Mouse (Mus musculus) brain, embryonic 18.5 days (tissue): ENCODE measurements at regions not wholly inside any gene's neighbourhood (a gene's known extent, or its start where the extent isn't known, plus 50 kb on each side); places are given as distances from the start of the nearest gene placed in this dataset.
A peak's percentile ranks its signal among the peaks of the same experiment; 100 is the strongest.

Source experiments
- DNase-seq: peaks from one replicate; pipeline ENCODE4 v3.0.0-alpha.2; 2012; ENCODE audit warnings: low read depth, low spot score

DNA sequence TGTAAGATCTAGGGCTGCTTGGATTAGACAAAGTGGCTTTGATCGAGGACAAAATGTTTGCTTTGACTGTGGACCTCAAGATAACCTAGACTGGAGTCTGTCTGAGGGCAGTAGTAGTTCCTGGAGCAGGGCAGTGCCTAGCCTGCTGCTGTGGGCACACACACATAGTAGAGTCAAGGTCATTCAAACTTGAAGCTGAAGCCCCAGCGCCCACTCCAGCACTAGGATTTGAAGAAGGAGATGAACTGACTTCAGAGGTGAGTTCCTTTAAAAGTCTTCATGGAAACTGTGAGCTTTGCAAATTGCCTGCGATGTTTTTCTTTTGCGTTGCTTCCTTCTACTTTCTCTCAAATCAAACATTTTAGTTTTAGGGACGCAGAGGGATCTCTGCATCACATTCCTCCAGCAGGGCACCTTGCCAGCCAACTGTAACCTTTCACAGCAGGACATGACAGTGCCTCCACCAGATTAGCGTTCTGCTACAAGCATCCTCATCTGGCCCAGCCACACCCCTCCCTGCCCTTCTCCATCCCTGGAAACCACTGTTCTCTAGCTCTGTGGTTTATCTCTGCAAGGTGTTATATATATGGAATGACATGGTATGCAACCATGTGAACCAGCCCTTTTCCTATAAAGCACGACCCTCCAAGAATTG is 377.3 kb upstream of the Gm10131 start:
- DNase-seq, result no peak

DNA sequence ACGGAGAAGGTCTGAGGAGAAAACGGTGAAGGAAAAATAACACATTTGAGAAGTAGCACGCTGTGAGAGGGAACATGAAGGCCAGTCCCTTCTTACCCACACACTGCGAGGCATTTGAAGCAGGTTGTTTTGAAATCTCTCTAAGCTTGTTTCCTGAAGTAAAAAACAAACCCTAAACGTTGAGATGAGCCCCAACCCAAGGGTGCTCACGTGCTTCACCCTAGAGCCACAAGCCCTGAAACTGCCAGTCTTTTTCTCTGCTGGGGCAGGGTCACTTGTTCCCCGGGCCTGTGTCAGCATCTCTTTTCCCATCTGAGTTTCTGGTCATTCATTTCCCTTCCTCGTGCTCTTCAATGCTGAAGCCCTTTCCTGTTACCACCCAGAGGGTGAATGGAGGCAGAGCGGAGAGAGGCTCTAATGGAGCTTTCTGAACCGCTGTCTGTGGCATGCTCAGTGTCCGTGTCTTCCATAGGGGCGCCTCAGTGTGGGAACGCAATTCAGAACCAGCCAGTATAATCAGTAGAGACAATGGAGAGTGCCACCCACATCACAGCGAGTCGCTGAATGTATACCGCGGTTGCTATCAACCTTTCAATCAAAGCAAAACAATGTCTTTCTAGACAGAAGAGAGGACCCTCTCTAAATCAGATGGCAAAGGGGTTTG is 375.0 kb upstream of the Gm10131 start:
- no peak for DNase-seq

DNA sequence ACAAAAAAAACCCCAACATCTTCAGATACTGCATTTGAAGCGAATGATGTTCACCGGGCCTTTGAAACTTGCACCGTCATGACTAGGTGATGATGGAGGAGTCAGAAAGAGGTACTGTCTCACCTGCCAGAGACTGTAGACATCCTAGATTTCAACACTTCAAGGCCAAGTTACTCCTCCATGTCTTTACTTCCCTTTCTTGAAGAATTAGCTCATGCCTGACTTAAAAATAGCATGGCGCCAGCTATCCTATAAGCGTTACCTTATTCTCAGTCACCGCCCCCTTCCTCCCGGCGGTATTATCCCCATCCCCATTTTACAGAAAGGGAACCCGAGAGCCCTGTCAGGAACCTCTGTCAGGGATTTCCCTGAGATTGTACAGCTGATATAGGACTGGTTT is 374.4 kb upstream of the Gm10131 start:
- DNase-seq, result no peak

DNA sequence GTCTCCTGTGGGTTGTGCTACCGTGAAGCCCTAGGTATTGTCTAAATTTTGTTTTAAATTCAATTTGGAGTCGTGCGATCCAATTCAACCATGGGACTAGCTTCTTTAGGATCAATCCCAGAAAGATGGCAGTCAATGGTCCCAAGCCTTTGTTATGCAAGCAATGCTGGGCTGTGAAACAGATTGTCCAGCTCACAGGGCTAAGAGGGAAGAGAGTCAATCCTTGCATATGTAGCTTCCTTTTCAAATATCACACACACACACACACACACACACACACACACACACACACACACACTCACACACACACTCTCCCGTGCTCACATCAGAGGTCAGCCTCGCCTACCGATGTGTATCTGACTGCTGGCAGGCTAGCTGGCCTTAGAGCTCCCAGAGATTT is 373.8 kb upstream of the Gm10131 start:
- DNase-seq, result no peak

DNA sequence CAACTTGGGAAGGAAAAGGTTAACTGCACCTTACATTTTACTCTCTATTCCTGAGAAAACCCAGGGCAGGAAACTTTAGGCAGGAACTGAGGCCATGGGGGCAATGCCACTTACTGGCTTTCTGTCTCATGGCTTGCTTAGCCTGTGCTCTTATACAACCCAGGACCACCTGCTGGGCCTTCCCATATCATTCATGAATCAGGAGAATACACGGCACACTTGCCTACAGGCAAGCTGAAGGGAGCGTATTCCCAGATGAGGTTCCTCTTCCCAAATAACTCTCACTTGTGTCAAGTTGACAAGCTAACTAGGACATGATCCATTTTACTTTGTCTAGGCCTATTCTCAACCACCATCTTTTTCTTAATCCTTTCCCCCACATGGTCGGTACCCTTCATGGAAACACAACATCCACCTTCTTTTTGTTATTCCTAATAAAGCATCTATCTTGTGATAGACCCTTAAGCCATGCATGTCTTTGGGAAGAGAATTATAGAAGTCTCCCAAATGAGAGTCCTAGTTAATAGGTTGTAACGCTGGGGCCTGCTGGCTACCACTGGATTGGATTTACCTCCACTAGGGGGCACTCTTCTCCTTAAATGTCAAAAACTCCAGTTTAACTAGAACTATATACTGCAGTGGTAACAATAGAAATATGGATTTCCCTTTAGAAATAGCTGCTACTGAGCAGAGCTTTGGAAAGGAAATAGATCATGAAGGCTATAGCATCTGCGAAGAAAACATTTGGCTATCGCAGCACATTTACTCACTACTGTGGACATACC is 373.2 kb upstream of the Gm10131 start:
- no peak for DNase-seq

DNA sequence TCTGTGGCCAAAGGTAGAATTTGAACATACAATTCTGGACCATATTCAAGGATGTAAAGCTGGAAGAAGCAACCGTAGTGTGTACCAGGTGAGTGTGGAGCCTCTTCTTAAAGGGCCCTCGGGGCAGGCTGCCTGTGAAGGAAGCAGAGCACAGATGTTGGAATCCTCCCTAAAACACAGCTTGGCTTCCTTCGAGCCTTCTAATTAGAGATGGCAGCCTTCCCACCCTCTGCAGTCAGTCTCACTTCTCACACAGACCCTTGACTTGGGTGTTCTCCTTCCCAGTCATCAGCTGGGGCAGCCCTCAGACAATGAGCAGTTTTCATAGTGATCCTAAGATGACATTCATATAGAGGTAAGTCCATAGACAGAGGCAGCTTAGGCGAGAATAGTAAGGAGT is 371.7 kb upstream of the Gm10131 start:
- DNase-seq, result no peak

DNA sequence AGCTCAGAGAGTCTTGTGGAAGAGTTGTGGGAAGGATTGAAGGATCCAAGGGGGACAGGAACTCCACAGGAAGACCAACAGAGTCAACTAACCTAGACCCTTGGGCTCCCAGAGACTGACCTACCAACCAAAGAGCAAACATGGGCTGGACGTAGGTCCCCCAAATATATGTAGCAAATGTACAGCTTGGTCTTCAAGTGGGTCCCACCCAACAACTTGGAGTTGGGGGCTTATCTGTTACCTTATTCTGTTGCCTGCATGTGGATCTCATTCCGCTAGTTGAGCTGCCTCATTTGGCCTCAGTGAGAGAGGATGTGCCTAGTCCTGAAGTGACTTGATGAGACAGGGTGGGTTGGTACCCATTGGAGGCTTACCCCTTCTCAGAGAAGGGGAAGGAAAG is 371.1 kb upstream of the Gm10131 start:
- no peak for DNase-seq

DNA sequence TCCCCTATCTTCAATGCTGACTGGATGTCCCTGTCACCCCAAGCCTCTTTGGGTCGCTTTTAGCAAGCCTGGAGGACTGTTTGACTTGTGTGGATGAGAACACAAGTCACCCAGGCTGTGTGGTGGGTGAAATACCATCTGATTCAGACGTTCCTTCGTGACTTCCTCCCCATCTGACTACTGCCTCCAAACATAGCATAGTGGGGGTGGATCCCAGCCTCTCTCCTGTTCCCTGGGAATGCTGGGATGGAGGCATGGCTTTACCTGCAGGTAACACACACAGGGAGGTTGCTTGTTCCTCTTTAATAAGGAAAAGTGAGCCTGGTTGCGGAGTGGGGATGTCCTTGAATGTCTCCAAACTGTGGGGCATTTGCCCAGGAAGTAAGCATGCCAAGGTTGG is 369.0 kb upstream of the Gm10131 start:
- no peak for DNase-seq

DNA sequence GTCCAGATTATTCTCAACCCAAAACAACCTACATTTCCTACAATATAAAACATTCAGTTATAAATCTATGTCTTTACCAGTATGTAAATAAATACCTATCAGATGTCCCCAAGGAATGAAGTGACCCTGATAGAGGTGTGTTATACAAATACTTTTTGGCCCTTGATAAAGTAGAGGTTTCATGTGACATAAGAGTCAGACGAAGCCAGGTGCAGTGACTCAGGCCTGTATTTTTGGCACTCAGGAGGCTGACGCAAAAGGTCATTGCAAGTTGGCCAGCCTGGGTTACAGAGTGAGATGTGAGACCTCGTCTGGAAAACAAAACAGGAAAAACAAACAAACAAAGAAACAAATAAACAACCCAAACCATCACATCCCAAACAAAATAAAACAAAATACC is 367.4 kb upstream of the Gm10131 start:
- DNase-seq, result no peak

DNA sequence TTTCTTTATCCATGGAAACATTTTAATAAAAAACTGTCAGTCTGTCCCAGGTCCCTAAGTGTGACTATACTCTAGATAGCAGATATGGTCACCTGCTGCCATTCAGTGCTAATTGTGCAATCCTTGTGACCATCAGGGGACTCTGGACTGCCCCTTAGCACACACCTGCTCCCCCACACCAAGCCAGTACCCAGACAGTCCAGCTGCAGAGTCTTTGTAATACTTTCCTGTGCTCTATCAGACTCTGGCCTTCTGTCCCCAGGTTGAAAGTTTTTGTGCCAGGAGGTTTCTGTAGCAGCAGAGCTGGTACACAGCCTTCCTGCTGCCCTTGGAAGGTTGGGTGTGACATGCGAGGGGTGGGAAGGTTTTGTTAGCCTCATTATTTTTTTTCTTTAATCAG is 366.9 kb upstream of the Gm10131 start:
- DNase-seq, result no peak

DNA sequence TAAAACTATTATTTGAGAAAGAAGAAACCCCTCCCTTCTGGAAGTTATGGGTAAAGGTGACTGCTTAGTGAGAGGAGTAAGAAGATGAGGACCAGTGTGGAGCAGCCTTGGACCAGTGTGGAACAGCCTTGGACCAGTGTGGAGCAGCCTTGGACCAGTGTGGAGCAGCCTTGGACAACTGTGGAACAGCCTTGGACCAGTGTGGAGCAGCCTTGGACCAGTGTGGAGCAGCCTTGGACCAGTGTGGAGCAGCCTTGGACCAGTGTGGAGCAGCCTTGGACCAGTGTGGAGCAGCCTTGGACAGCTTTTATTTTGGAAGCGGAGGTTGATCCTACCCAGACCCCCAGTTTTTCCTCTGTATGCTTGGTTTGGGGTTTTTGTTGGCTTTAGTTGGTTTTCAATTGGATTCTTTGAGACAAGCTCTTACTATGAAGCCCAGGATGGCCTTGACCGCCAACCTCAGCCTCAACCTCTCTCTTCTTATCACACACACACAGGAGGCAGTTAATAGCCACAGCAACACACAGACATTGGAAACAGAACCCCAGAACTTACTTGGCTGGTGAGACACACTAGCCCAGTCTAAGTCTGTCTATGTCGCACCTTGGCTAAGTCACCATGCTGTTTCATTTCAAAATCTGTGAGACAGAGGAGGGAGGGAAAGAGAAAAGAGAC is 364.7 kb upstream of the Gm10131 start:
- no peak for DNase-seq

DNA sequence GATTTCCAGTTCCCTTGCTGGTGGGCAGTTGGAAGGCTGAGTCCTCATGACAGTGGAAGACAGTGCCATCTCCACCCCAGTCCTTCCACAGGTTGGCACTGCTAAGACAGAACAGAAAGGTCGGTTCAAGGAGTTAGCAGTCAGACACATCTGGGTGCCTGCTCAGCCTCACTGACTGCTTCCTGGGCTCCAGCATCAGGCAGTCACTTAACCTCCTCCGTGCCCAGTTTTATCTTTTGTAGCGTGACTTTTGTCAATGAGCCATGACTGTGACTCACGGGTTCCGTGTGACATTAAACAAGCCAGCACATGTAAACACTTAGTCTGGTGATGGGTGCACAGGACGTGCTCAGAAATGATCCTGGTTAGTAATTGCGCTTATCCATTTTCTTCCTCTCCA is 363.1 kb upstream of the Gm10131 start:
- no peak for DNase-seq

DNA sequence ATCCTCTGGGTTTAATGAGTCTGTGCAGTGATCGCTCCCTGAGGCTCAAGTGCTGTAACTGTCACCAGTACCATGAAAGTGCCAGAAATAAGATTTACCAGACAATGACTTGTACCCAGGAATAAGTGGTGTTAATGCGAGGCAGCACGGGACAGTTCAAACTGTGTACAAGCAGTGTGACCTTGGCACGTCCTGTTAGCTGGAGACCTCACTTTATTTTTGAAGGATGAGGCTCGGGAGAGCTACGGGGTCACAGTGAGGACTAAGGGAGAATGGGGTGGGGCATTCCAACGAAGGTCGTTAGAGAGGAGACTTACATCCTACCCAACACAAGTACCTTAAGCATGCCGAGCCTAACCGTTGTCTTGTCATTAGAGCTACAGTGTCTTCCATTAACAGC is 362.2 kb upstream of the Gm10131 start:
- no peak for DNase-seq

DNA sequence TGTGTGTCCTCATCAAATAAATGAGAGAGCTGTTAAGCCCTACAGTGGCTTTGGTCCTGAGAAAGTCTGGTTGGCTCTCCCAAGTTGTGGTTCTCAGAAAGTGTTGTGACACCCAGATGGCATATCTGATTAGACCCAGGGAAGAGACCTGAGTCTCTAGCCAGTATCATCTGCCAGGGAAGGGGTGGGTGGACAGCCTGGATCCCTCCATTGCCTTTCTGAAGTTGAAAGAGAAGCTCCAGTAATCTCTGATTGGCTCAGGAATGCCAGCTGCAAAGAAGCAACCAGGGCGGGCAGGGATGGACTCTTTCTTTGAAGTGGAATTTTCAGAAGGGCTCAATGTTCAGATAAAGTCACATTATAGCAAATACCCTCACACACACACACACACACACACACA is 361.8 kb upstream of the Gm10131 start:
- no peak for DNase-seq

DNA sequence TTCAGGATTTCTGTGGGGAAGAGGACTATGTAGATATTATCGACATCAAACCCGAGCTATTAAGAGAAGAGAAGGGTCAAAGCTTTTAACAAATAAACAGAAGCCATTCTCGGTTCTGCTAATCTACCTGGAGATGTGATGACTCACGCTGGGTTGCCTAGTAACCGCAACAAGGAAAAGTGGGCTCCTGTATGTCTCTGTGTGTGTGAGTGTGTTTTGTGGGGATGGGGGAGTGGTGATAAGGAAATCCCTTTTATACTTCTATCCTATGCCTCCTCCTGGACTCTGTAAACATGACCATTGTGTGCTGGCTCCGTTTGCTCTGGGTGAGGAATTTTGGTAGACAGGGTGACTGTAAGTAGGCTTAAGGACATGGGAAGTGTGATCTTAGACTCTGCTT is 361.3 kb upstream of the Gm10131 start:
- peak; percentile 24 for DNase-seq

DNA sequence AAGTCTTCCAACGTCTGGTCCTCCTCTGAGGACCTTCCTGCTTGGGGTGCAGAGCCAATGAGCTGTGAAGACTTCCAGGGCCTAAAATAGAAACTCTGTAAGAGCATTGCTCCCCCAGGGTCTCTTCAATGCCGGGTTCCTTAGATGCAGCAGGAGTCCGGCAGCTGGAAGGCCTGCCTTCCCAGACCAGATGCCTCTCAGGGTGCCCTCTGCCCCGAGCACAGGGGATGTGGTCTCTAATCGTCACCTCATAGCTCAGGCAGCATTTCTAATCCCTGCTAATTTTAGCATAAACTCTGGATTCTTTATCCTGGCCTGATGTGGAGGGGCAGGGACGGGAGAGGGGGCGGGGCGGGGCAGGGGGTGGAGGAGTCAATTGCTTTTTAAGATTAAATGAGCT is 360.9 kb upstream of the Gm10131 start:
- DNase-seq, result no peak

DNA sequence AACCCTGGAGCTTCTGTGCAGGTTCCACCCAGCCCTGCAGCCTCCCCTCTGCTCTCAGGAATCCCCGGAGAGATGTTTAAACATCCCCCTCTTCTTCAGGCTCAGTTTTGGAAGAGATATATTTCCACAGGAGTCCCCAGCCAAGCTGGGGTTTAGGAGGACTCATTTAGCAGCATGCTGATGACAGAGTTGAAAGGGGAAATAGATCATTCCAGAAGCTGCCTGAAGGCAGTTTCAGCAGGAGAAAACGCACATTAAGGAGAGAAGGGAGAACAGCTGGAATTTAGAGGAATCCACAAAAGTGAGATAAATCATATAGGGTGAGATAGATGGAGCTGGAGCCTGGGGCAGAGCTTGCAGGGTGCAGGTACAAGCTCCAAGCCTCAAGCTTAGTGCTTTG is 357.6 kb upstream of the Gm10131 start:
- DNase-seq, result no peak

DNA sequence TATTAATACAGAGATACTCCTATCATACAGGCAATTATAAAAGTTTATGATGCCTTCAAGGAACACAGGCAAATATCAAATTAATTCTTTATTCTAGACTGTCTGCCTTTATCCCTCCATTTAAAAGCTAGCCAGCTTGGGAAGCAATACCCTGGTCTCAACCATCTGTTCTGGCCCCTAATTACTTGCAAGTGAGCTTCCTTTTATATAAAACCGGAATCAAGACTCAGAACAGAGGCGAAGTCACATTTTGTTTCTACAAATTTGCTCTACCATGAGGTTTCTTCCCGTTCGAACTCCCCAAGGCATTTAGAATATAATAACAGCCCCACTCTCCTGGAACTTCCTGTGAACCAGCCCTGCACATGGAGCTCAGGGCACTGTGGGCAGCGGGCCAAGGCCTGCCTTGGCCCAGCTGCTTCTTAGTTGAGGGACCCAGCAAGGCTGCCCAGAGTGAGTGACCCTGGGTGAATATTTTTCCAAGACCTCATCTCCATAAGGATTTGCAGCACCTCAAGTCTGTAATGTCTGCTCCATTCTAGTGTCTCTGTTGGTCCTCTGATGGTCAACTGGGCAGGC is 355.3 kb upstream of the Gm10131 start:
- no peak for DNase-seq

DNA sequence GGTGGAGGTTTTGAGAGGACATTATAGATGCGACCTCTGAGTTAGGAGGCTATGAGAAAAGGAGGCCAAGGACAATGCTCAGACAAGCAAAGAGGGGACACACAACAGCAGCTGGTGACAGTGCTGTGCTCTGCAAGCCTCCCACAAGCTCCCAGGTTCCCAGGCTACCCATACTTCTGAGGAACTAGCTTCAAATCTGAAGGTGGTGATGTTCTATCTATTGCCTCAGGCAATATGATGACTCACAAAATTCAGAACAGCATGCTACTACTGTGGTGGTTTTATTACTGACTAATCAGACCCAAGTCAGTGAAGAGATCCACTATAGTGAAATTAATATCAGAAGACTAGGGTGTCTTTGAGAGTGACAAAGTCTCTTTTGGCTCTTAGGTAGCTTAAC is 353.9 kb upstream of the Gm10131 start:
- DNase-seq, result no peak

DNA sequence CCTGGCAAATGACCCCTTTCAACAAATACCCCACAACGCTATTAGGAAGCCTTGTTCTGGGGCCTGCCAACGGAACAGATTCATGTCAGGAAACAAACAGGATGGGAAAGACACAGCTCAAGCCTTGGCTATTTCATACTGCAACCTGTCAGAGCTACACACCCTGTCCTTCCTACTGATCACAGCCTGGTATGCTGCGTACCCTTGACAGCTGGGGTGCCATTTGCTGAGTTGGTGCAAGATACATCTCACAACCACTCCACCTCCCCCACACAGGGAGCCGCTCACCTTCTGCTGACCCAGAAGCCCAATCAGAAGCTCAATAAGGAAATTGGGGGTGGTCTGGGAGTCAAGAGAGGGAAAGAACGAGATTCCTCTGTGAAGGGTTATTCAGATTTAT is 350.7 kb upstream of the Gm10131 start:
- no peak for DNase-seq

DNA sequence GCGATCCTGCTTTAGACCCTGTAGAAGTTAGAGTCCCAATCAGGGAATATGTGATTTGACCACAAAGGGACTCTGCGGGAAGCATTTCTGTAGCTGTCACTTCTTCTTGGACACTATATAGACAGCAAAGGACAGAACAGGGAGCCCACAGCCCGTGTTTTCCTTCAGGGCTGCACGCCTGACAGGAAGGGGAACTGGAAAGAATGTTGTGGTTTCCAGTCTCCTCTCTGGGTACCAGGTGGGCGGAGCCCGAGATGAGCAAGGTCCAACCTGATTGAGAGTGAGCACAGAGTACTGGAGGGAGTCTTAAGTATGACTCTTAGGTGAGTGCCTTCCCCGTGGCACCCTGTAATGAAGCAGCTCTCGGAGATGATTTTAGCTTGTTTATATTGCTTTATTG is 346.8 kb upstream of the Gm10131 start:
- DNase-seq, result no peak

DNA sequence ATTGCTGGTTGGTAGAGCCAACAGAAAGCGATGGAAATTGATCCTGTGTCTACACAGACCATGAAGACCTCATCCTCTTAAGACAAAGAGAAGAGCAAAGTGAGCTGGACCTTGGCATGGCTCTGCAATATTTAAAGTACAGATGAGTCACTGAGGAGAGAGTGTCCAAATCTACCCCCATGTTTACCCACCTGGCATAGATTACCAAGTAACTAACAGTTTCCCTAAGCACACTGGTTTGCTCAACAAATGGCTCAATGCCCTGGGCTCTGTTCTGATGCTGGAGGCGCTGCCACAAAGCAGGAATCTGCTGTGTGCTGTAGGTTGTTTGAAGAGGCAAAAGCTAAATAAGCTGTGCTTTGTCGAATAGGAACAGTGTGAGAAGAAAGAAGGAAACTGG is 345.0 kb upstream of the Gm10131 start:
- DNase-seq, result no peak
